Mouse (Mus musculus) heart, embryonic 12.5 days (tissue): ENCODE measurements around the gene Cdk8. TPM values are rescaled to one million over a fixed set of nuclear protein-coding genes. Genes with fewer than 3 reads are reported as not detected.
A peak's percentile ranks its signal among the peaks of the same experiment; 100 is the strongest.
"Not testable (repeated sequence)": the region's sequence is repeated elsewhere in the genome, so short reads cannot be mapped to it uniquely, and the experiment has no call there.

Experiments used
- ATAC-seq: fragments of 200-750 bp; cut with Nextera tagmentation; 2 replicates; pipeline ENCODE4 v1.8.0; 2017; ENCODE audit warnings: moderate TSS enrichment, moderate library complexity; ENCODE audit not compliant: insufficient number of reproducible peaks, low FRiP score
- H3K27ac ChIP-seq: fragments of 300-500 bp; sonication (generic); 2 replicates; pipeline ENCODE4 v1.5.1; 2016; ENCODE audit warnings: mild to moderate bottlenecking, moderate library complexity; ENCODE audit not compliant: poor library complexity, severe bottlenecking
- H3K27me3 ChIP-seq: fragments of 300-500 bp; sonication (generic); replicated peaks from 2 replicates; pipeline ENCODE4 v1.6.1; 2016; ENCODE audit warnings: mild to moderate bottlenecking, moderate library complexity
- H3K36me3 ChIP-seq: fragments of 300-500 bp; sonication (generic); 2 replicates; pipeline ENCODE4 v1.6.1; 2016; ENCODE audit warnings: mild to moderate bottlenecking, moderate library complexity
- H3K4me1 ChIP-seq: fragments of 300-500 bp; sonication (generic); replicated peaks from 2 replicates; pipeline ENCODE4 v1.6.1; 2016; ENCODE audit warnings: mild to moderate bottlenecking
- H3K4me2 ChIP-seq: fragments of 300-500 bp; sonication (generic); 2 replicates; pipeline ENCODE4 v1.6.1; 2016; ENCODE audit warnings: mild to moderate bottlenecking, moderate library complexity
- H3K4me3 ChIP-seq: fragments of 300-500 bp; sonication (generic); 2 replicates; pipeline ENCODE4 v1.5.1; 2016; ENCODE audit warnings: mild to moderate bottlenecking
- H3K9ac ChIP-seq: fragments of 300-500 bp; sonication (generic); 2 replicates; pipeline ENCODE4 v1.6.1; 2016; ENCODE audit warnings: mild to moderate bottlenecking, moderate library complexity
- H3K9me3 ChIP-seq: fragments of 300-500 bp; sonication (generic); replicated peaks from 2 replicates; pipeline ENCODE4 v1.6.1; 2016; ENCODE audit warnings: mild to moderate bottlenecking, moderate library complexity
- WGBS: fragments of 180-500 bp; shearing (Covaris S2); methylation state at CpG from one replicate; pipeline ENCODE4 v1.1.7; 2016; 5-methylcytosine and 5-hydroxymethylcytosine counted together
- polyA plus RNA-seq: library from polyadenylated mRNA; unstranded; fragments of >200 nt; fragmentation: Nextera tagmentation; extraction: Ambion mirVana; gene quantifications from 2 replicates; pipeline ENCODE4 v1.2.1, GENCODE M21; 2016

Cdk8 gene
- polyA plus RNA-seq, result 16.6 and 17.3 TPM in 2 replicates

DNA sequence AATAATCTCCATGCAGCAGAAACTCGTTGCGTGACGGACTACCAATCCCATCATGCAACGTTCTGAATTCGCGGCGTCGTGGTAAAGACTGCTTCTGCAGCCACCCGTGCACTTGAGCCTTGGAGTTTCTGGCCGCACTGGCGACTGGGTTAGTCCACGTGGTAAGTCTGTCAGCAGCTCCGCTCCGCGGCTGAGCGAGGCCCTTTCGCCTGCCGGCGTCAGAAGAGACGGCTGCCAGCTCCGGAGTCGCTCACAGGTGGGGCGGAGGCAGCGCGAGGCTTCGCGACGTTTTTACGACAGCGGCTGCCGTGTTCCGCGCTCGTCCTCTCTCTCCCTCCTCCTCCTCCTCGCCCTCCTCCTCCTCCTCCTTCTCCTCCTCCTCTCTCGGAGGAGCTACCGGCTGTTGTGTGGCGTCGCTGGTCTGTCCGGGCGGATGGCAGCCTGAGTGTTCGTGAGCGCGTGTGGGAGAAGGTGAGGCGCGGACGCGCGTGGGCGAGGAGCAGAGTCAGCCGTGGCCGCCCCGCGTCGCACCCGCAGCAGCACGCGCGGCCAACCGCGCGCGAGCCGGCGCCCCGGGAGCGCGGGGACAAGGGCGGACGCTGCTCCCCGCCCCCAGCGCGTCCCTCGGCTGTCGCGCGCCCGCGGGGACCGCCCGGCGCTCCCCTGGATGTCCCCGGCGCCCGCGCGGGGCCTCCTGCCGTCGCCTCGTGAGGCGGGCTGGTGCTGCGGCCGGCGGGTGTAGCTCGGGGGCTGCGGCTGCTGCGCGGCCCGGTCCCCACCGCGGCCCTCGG, at the start of gene Cdk8:
Gene Cdk8 (plus strand): TSS at position 367 of the 791 bp plus-strand sequence.
- peak within 1 kb of the TSS; percentile 84 for H3K4me2 ChIP-seq
- H3K27ac ChIP-seq, result peak within 1 kb of the TSS; percentile 93
- H3K9ac ChIP-seq, result peak within 1 kb of the TSS; percentile 96
- no peaks in the 10 kb centered on the region for H3K27me3 ChIP-seq
- no peaks in the 10 kb centered on the region for H3K9me3 ChIP-seq
- peaks cover 18% of the 10 kb centered on the region for H3K4me1 ChIP-seq
- ATAC-seq, result peak; percentile 92
- WGBS, result under 1% methylated on average over 85 of the region's 102 CpGs
- H3K36me3 ChIP-seq, result no peaks in the 10 kb centered on the region
- peak within 1 kb of the TSS; percentile 98 for H3K4me3 ChIP-seq

DNA sequence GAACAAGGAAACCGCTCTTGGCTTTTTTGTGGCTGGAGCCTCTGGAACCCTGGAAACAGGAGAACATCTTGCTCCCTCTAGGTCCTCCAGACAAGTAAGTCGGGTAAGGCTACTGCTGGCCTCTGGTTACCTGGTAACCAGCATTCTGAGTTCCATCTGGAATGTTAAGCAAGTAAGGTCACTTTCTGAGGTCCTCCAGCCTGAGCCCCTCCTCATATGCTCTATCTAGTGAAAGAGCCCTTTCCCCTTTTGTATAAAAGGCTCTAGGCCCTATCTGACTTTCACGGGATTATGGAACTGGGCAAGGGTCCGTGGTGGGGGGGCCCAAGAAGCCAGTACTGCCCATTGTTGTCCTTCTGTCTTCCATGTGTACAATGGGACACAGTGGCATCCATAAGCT, 45.8 kb upstream of the Cdk8 start, which contains the start of gene 1700001J03Rik:
Gene 1700001J03Rik (minus strand): TSS at position 101 of the 400 bp plus-strand sequence.
- not testable (repeated sequence) for ATAC-seq, H3K4me2 ChIP-seq, H3K27ac ChIP-seq, H3K4me3 ChIP-seq, H3K27me3 ChIP-seq, H3K4me1 ChIP-seq, H3K9ac ChIP-seq, H3K36me3 ChIP-seq
- WGBS, result 71% methylated on average over 4 of the region's 4 CpGs
- H3K9me3 ChIP-seq, result peaks cover 20% of the 10 kb centered on the region; the same call in 1 of the 2 replicates

DNA sequence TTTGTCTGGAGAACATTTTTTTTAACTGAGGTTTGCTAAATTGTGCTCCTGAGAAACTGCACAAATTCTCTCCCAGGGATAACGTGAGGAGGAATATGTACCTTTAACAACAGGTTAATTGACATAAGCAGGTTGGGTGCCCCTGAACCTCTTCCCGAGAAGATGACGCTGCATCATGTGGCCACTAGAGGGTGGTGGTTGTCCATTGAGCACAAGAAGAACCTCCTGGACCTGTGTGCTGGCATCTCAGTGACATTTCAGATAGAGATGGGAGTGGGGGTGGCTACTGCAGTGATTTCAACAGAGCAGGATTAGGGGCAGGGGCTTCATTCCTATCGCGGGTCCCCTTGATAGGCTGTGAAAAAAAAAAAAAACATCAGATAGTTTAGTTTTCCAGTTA, 43.6 kb upstream of the Cdk8 start:
- not testable (repeated sequence) for H3K4me2 ChIP-seq, H3K9ac ChIP-seq, H3K27ac ChIP-seq, H3K4me3 ChIP-seq, H3K36me3 ChIP-seq, H3K4me1 ChIP-seq, H3K27me3 ChIP-seq, ATAC-seq
- WGBS, result 19% methylated on average over 5 of the region's 5 CpGs
- H3K9me3 ChIP-seq, result peaks cover 12% of the 10 kb centered on the region; the same call in 1 of the 2 replicates

DNA sequence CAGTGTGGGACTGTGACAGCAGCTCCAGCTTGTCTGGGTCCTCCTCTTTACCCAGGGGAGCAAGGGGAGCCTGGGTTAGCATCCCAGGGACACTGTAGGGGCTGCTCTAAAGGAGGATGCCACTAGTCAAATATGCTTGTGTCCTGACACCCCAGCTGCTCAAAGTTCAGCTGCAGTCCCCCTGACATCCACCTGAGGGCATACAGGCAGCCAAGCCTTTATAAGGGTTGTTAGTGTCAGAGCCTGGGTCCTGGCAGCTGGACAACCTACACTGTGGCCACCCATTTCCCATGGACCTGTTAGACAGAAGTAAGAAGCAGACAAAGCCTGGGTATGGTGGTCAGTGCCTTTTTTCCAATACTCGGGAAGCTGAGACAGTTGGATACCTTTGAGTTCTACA, 42.9 kb upstream of the Cdk8 start:
- Histone ChIP-seq H3K27ac (no peak overlapping the region), H3K9me3 (peaks cover 11% of the 10 kb centered on the region; the same call in 1 of the 2 replicates), H3K4me3 (no peak overlapping the region), H3K4me1 (no peaks in the 10 kb centered on the region), H3K4me2 (no peak overlapping the region), H3K36me3 (no peaks in the 10 kb centered on the region), H3K9ac (no peak overlapping the region), H3K27me3 (no peaks in the 10 kb centered on the region)
- WGBS, result 80% methylated on average over 1 of the region's 1 CpGs
- ATAC-seq, result no peak

DNA sequence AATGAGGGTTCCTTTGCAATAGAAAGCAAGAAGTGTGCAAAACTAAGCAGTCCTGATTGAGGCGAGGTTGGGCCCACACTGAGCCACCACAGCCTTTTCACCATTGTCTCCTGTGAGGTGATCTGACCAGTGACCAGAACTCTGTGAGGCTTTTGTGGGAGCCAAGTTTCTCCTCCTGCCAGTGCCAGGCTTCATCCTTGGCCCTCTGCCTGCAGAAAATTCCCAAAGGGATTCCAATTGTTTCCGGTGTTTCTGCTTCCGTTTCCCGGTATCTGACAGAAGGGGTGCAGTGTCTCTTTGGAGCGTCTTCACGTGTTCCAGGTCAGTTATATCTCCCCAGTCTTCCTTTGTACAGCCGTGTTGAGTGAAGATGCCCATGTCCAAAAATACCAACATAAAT, 42.3 kb upstream of the Cdk8 start:
- Histone ChIP-seq H3K9ac (no peak overlapping the region), H3K27ac (no peak overlapping the region), H3K4me3 (no peak overlapping the region), H3K9me3 (peaks cover 5% of the 10 kb centered on the region; the same call in 1 of the 2 replicates), H3K27me3 (no peaks in the 10 kb centered on the region), H3K4me1 (no peaks in the 10 kb centered on the region), H3K4me2 (no peak overlapping the region), H3K36me3 (no peaks in the 10 kb centered on the region)
- no peak for ATAC-seq
- 78% methylated on average over 7 of the region's 7 CpGs for WGBS

DNA sequence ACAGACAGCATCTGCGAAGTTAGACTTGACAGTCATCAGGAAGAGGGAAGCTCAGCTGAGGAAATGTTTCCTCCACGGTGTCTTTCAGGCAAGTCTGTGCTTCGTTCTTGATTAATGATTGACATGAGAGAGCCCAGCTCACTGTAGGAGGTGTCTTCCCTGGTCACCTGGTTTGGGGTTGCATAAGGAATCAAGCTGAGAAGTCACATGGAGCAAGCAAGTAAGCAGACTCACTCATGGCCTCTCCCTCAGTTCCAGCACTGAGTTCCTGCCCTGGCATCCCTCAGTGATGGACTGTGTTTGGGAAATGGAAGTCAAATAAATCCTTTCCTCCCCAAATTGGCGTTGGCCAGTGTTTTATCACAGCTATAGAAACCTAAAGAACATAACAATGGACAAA, 40.9 kb upstream of the Cdk8 start:
- H3K4me2 ChIP-seq, result no peak overlapping the region
- H3K9me3 ChIP-seq, result no peaks in the 10 kb centered on the region; the same call in 1 of the 2 replicates
- ATAC-seq, result no peak
- no peaks in the 10 kb centered on the region for H3K36me3 ChIP-seq
- no peak overlapping the region for H3K27ac ChIP-seq
- no peaks in the 10 kb centered on the region for H3K4me1 ChIP-seq
- no peak overlapping the region for H3K9ac ChIP-seq
- no peaks in the 10 kb centered on the region for H3K27me3 ChIP-seq
- no peak overlapping the region for H3K4me3 ChIP-seq
- WGBS, result 64% methylated on average over 4 of the region's 4 CpGs

DNA sequence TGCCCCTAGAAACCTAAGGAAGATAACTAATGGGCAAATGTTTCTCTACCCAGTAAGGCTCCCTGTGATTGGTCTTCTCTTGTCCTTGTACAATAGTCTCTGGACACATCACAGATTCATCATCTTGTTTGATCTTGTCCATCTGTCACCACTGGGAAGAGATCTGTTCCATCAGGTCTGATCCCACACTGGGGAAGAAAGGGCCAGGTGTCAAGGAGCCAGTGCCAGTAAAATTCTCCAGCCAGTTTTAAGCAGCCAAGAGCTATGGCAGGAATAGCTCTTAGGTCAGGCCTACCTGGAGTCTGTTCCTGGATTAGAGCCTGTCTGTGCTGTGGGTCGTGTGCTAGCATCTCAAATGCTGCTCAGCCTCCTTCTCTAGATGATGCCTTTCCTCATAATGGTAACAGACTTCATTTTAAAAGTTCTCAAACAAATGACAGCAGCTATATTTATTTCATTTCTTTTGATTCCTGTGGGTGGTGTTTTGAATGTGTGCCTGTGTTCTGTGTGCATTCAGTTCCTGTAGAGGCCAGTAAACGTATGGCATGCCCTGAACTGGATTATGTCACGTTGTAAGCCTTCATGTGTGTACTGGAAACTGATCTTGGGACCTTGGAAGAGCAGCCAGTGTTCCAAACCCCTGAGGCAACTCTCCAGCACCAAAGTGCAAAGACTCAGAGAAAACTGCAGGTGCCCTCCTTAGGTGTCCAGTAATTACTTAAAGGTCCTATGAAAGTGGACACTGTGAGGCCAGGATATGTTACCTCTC, 40.3 kb upstream of the Cdk8 start:
- H3K9ac ChIP-seq, result no peak overlapping the region
- 58% methylated on average over 3 of the region's 3 CpGs for WGBS
- no peak overlapping the region for H3K27ac ChIP-seq
- ATAC-seq, result no peak
- no peak overlapping the region for H3K4me2 ChIP-seq
- no peaks in the 10 kb centered on the region for H3K4me1 ChIP-seq
- H3K27me3 ChIP-seq, result no peaks in the 10 kb centered on the region
- H3K36me3 ChIP-seq, result no peaks in the 10 kb centered on the region
- no peak overlapping the region for H3K4me3 ChIP-seq
- H3K9me3 ChIP-seq, result no peaks in the 10 kb centered on the region; the same call in 1 of the 2 replicates

DNA sequence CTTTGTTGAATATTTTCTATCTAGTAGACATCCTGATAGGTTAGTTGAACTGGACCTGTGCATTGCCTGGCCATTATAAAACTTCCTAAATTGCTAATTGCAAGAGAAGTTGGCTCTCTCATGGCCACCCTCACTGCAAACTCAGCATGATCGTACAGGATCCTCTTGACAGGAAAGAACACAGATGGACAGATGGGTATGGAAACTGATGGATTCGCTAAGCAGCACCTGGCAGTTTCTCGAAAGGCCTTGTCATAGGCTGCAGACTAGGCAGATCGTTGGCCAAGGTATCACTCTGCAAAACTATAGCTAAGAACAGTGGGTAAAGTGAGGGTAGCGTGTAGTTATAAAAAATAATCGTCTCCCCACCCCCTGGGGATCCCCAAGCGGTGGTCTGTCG, 37.7 kb upstream of the Cdk8 start:
- no peak overlapping the region for H3K9ac ChIP-seq
- no peaks in the 10 kb centered on the region for H3K4me1 ChIP-seq
- H3K36me3 ChIP-seq, result no peaks in the 10 kb centered on the region
- H3K4me3 ChIP-seq, result no peak overlapping the region
- no peak overlapping the region for H3K4me2 ChIP-seq
- no peak for ATAC-seq
- H3K9me3 ChIP-seq, result no peaks in the 10 kb centered on the region; the same call in none of the 2 replicates
- no peak overlapping the region for H3K27ac ChIP-seq
- WGBS, result 78% methylated on average over 8 of the region's 8 CpGs
- H3K27me3 ChIP-seq, result no peaks in the 10 kb centered on the region

DNA sequence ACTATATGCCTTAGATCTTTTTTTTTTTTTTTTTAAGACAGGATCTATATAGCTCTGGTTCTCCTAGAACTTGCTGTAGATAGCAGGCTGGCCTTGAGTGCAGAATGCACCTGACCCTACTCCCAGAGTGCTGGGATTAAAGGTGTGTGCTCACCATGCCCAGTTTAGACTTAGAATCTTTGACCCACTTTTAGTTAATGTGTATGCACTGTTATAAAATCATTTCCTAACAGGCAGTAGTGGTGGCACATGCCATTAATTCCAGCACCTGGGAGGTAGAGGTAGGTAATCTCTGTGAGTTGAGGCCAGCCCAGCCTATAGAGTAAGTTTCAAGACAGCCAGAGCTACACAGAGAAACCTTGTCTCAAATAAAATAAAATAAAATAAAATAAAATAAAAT, 32.0 kb upstream of the Cdk8 start:
- Histone ChIP-seq H3K4me1 (no peaks in the 10 kb centered on the region), H3K4me2 (no peak overlapping the region), H3K27ac (no peak overlapping the region), H3K27me3 (no peaks in the 10 kb centered on the region), H3K9ac (no peak overlapping the region), H3K4me3 (no peak overlapping the region), H3K36me3 (peaks cover 30% of the 10 kb centered on the region), H3K9me3 (no peaks in the 10 kb centered on the region; the same call in 1 of the 2 replicates)
- ATAC-seq, result no peak

DNA sequence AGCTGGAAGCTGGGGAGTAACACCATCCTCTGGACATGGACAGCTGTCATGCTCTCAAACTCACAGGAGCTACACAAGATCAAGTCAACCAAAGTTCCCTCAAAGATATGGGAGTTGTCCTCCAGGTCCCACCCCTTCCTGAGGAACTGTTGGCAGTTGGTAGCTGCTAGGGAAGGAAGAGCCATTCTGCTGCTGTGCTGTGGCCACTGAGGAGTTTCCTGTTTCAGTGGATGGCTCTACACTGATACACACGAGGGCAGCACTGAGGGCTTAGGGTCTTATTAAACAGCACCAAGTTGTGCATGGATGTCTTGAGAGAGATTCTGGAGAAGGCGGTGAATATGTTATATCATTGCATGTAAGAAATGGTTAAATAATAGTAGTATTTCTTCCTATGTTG, 31.5 kb upstream of the Cdk8 start:
- no peak overlapping the region for H3K4me3 ChIP-seq
- no peaks in the 10 kb centered on the region for H3K4me1 ChIP-seq
- no peak overlapping the region for H3K4me2 ChIP-seq
- no peak overlapping the region for H3K27ac ChIP-seq
- H3K9ac ChIP-seq, result no peak overlapping the region
- peaks cover 35% of the 10 kb centered on the region for H3K36me3 ChIP-seq
- whole genome bisulfite sequencing, result 73% methylated on average over 2 of the region's 2 CpGs
- H3K27me3 ChIP-seq, result no peaks in the 10 kb centered on the region
- no peaks in the 10 kb centered on the region; the same call in 1 of the 2 replicates for H3K9me3 ChIP-seq
- no peak for ATAC-seq

DNA sequence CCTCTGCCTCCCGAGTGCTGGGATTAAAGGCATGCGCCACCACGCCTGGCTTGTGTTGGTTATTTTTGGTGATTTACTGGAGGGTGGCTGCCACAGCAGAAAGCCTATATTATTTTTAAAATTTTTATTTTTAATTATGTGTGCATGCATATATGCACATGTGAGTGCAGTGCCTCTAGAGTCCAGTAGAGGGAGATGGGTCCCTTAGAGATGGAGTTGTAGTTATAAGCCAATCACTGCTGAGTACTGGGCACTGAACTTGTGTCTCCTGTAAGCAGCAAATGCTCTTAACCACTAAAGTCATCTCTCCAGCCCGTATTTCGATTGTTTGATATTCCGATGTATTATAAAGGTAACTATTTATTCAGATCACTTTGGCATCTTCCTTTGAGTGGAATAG, 30.4 kb upstream of the Cdk8 start:
- no peak overlapping the region for H3K27ac ChIP-seq
- H3K9me3 ChIP-seq, result no peaks in the 10 kb centered on the region; the same call in 1 of the 2 replicates
- no peak overlapping the region for H3K4me2 ChIP-seq
- 92% methylated on average over 6 of the region's 6 CpGs for WGBS
- H3K36me3 ChIP-seq, result peaks cover 45% of the 10 kb centered on the region
- no peak for ATAC-seq
- H3K27me3 ChIP-seq, result no peaks in the 10 kb centered on the region
- no peaks in the 10 kb centered on the region for H3K4me1 ChIP-seq
- no peak overlapping the region for H3K4me3 ChIP-seq
- H3K9ac ChIP-seq, result no peak overlapping the region
